Mouse (Mus musculus) brain, adult 2 months (tissue): ENCODE measurements around the gene Strap.
A peak's percentile ranks its signal among the peaks of the same experiment; 100 is the strongest.

Experiments used
- DNase-seq: peaks from one replicate; pipeline ENCODE4 v3.0.0; 2011; ENCODE audit warnings: low read depth, low spot score

Strap gene

GRCm38 (mm10) chr6:137722220-137722931 lies 12.5 kb upstream of the Strap start:
- no peak for DNase-seq

GRCm38 (mm10) chr6:137723898-137724297 lies 11.0 kb upstream of the Strap start:
- DNase-seq: peak; percentile 82

- DNase-seq: no peak
Observed at GRCm38 (mm10) chr6:137734460-137734845, 425 bp upstream of the Strap start.

GRCm38 (mm10) chr6:137735671-137736238 lies 877 bp downstream of the Strap start:
- no peak for DNase-seq

- no peak for DNase-seq
Observed at GRCm38 (mm10) chr6:137740972-137741371, 6.1 kb downstream of the Strap start.

- no peak for DNase-seq
Observed at GRCm38 (mm10) chr6:137744700-137745099, 9.8 kb downstream of the Strap start.

- peak; percentile 60 for DNase-seq
Observed at GRCm38 (mm10) chr6:137747174-137747928, 12.5 kb downstream of the Strap start.

GRCm38 (mm10) chr6:137751551-137752274 lies 16.8 kb downstream of the Strap start:
- DNase-seq: no peak

- no peak for DNase-seq
Observed at GRCm38 (mm10) chr6:137752275-137752655, 17.4 kb downstream of the Strap start.

GRCm38 (mm10) chr6:137754056-137754856 lies 19.4 kb downstream of the Strap start, which contains the start of gene Dera:
Gene Dera, plus strand, starts transcription at chr6:137754546.
- peak; percentile 70 for DNase-seq

GRCm38 (mm10) chr6:137754857-137755232 lies 20.0 kb downstream of the Strap start:
- no peak for DNase-seq

GRCm38 (mm10) chr6:137756310-137756709 lies 21.4 kb downstream of the Strap start:
- no peak for DNase-seq

GRCm38 (mm10) chr6:137757891-137758290 lies 23.0 kb downstream of the Strap start:
- DNase-seq: no peak

- peak; percentile 39 for DNase-seq
Observed at GRCm38 (mm10) chr6:137759681-137760080, 24.8 kb downstream of the Strap start.

GRCm38 (mm10) chr6:137760966-137761365 lies 26.1 kb downstream of the Strap start:
- DNase-seq: no peak

- DNase-seq: no peak
Observed at GRCm38 (mm10) chr6:137764572-137765210, 29.8 kb downstream of the Strap start.

- DNase-seq: no peak
Observed at GRCm38 (mm10) chr6:137766177-137766576, 31.3 kb downstream of the Strap start.

GRCm38 (mm10) chr6:137771621-137772250 lies 36.9 kb downstream of the Strap start:
- DNase-seq: no peak

GRCm38 (mm10) chr6:137772918-137773636 lies 38.2 kb downstream of the Strap start:
- DNase-seq: no peak

GRCm38 (mm10) chr6:137773637-137774028 lies 38.8 kb downstream of the Strap start:
- no peak for DNase-seq
